Mouse (Mus musculus) G1E (cell line): ENCODE results near the gene Galnt15.
"Not testable (repeated sequence)": the region's sequence is repeated elsewhere in the genome, so short reads cannot be mapped to it uniquely, and the experiment has no call there.

Source experiments
- CTCF ChIP-seq: IDR thresholded peaks from 2 replicates; pipeline ENCODE4 v1.5.1; 2012; ENCODE audit warnings: low read depth, low read length, inconsistent platforms, mixed read lengths
- GATA1 ChIP-seq: IDR thresholded peaks from 2 replicates; pipeline ENCODE4 v1.6.1; 2012; ENCODE audit warnings: borderline replicate concordance, low read length, inconsistent platforms, mixed read lengths
- TAL1 ChIP-seq: conservative IDR thresholded peaks from 2 replicates; pipeline ENCODE4 v1.6.1; 2012; ENCODE audit warnings: low read depth, low read length, inconsistent platforms, mixed read lengths

DNA sequence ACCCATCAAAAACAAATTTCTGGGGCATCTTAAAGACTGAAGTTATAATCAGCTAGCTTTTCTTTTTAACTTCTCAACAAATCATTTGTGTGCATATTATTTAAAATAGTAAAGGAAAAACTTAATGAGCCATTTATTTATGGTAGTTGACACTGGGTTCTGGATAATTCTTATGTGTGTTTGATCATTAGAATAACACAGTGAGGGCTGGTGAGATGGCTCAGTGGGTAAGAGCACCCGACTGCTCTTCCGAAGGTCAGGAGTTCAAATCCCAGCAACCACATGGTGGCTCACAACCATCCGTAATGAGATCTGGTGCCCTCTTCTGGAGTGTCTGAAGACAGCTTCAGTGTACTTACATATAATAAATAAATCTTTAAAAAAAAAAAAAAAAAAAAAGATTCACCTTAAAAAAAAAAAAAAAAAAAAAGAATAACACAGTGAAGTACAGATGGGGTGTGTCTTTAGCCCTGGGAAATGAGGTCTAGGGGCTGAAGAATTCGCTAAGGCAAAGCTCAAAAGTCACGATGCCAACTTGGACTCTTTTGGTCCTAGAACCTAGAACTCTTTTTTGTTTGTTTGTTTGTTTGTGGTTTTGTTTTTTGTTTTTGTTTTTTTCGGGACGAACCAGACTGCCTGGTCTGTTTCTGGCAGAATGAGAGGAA, 58.9 kb downstream of the Galnt15 start:
- TF ChIP-seq CTCF, TAL1, GATA1: not testable (repeated sequence)
